Mouse (Mus musculus): ENCODE data around the gene Bclaf3.
"Not testable (repeated sequence)": the region's sequence is repeated elsewhere in the genome, so short reads cannot be mapped to it uniquely, and the experiment has no call there.

Bclaf3 gene

DNA sequence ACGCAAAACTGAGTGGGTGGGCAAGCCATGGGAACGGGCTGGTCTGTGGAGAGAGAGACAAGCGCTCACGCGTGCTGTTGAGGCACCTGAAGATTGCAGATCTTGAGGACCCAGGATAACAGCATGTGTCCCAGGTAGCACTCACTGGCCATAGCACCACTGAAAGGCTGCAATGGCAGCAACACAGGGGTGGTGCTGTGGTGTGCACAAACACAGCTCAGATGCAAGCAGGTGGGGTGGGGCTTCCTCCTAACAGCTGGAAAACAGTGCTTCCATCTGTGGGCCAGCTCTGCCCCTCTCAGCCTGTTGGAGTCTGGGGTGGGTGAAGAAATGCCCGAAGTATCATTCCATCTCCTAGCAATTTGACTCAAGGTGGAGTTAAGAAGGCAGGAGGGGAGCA is at the start of gene Bclaf3:
Gene Bclaf3, plus strand, starts transcription at position 301 of the 400 bp plus-strand sequence.
- DNase-seq (ENCODE audit: low spot score in 2 of 2) = no peak

DNA sequence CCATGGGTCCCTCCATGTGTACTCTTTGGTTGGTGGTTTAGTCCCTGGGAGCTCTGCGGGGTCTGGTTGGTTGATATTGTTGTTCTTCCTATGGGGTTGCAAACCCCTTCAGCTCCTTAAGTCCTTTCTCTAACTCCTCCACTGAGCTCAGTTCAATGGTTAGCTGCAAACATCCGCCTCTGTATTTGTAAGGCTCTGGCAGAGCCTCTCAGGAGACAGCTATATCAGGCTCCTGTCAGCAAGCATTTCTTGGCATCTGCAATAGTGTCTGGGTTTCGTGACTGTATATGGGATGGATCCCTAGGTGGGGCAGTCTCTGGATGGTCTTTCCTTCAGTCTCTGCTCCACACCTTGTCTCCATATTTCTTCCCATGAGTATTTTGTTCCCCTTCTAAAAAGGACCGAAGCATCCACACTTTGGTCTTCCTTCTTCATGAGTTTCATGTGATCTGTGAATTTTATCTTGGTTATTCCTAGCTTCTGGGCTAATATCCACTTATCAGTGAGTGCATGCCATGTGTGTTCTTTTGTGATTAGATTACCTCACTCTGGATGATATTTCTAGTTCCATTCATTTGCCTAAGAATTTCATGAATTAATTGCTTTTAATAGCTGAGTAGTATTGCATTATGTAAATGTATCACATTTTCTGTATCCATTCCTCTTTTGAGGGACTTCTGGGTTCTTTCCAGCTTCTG is 48.1 kb upstream of the Bclaf3 start:
- not testable (repeated sequence) for DNase-seq (ENCODE audit: low spot score in 2 of 2)

DNA sequence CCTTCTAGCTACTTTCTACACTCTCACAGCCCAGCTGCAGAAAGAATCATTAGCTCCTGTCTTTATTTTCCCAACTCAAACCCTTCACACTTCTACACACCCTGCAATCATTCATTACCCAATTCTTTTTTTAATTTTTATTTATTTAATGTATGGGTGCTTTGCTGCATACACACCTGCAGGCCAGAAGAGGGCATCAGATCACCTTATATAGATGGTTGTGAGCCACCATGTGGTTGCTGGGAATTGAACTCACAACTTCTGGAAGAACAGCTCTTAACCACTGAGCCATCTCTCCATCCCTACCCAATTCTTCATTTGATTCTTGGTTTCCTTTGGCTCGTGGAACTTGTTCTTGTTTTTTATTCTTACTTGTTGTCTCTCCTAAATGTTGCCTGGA is 42.2 kb upstream of the Bclaf3 start:
- no peak for DNase-seq (ENCODE audit: low spot score in 2 of 2)

DNA sequence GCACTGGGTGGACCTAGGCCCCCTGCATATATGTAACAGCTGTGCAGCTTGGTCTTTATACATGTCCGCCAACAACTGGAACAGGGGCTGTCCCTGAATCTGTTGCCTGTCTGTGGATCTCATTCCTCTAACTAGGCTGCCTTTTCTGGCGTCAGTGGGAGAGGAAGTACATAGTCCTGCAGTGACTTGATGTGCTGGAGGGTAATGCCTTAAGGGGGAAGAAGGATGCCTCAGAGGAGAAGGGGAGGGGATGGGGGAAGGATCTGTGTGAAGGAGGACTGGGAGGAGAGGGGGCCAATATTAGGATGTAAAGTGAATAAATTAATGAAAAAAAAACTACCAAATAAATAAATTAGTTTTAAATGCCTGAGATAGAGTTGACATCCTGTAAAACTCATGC is 23.3 kb upstream of the Bclaf3 start:
- no peak for DNase-seq (ENCODE audit: low spot score in 2 of 2)

GRCm38 (mm10) chrX:159508331-159509036 is 18.0 kb upstream of the Bclaf3 start:
- no peak for DNase-seq (ENCODE audit: low spot score in 2 of 2)

DNA sequence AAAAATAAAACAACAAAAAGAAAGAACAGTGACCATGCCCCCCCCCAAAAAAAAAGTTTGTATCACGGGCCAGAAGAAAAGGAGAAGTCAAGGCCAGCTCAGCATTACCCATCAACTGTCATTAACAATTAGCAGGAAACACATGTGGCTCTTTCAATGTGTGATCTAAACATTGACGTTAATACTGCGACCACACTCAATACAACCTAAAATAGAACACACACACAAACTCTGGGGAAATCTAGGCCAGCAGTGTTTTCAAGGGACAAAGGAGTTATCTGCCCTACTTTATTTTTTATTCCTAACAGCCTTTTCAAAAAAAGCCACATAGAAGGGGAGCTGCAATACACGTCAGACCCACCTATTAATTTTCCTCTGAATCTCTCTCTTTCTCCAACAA is 17.4 kb upstream of the Bclaf3 start:
- DNase-seq (ENCODE audit: low spot score in 2 of 2) = no peak

DNA sequence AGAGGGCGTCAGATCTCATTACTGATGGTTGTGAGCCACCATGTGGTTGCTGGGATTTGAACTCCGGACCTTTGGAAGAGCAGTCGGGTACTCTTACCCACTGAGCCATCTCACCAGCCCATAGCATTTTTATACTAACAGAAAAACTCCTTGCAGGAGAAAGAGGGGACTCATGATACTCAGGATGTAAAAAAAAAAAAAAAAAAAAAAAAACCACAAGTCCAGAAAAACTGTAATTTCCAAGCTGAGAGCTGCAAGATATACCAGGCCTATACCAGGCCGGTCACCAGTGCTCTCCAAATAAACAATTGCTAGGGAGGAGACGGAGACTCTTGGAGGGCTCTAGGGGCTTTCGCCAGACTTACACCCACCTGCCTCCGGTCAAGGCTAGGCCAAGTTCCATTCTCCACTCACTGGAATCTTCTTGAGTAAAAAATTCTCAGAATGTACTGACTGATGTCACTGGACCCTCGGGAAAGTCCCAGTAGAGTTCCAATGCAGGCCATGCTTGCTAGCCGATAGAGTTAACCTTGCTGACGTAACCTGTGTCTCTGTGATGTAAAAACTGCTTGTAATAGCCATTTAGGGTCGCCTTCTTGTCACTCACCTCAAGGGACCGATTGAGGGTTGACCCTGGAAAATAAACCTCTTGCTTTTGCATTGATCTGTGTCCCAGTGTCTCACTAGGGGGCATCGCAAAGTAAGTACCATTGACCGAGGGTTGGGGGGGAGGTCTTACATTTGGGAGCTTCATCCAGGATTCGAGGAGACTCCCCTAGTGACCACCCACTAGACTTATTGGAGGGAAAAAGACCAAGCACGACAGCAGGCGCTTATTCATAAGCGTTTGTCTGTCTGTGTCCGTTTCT is 16.4 kb upstream of the Bclaf3 start:
- no peak for DNase-seq (ENCODE audit: low spot score in 2 of 2)

GRCm38 (mm10) chrX:159510716-159511051 is 15.8 kb upstream of the Bclaf3 start:
- no peak for DNase-seq (ENCODE audit: low spot score in 2 of 2)

DNA sequence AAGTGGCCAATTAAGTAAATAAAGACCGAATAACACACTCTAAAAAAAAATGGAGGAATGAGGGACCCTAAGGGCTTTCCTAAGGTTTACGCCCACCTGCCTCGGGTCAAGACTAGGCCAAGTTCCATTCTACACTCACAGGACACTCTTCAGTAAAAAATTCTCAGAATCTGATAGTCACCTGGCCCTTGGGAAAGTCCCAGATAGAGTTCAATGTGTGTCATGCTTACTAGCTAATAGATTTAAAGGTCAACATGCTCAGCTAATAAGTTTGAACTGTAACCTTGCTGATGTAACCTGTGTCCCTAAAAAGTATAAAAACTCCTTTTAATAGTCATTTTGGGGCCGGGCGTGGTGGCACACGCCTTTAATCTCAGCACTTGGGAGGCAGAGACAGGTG is 10.9 kb upstream of the Bclaf3 start:
- no peak for DNase-seq (ENCODE audit: low spot score in 2 of 2)

DNA sequence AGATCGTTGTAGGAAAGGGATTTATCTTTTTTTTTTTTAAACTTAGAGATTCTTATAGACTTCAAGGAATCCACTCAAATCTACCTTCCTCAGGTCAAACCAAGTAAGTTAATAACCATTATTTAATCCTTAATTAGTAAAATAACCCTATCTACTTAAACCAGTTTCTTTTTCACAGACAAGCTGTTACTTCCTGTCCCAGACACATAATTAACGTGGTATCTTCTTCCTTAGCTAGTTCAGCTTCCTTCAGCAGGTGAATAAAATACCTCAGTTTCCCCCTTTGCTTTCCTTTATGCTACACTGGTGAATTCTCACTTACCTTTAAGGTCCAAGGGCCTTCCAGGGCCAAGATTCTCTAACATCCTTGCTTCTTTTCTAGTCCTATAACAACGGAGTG is 4.7 kb upstream of the Bclaf3 start:
- DNase-seq (ENCODE audit: low spot score in 2 of 2) = no peak

DNA sequence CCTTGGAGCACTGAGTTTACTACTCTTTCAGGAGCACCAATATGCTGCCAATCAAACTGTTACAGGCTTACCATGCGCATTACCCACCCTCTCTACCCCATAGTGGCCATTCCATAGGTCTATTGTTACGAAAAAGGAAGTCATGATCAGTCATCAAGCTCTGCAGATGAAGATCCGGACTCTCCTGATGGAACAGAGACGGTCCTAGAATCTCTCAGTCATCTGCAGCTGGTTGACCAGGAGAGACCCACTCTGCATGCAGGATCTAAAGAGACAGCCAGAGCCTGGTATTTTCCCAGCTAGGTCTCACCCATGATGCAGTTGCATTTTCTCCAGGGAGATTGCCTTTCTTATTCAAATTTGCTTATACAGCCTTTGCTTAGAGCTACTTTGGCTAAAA is 3.8 kb upstream of the Bclaf3 start:
- no peak for DNase-seq (ENCODE audit: low spot score in 2 of 2)

GRCm38 (mm10) chrX:159532427-159532810 is 5.9 kb downstream of the Bclaf3 start:
- DNase-seq (ENCODE audit: low spot score in 2 of 2) = peak; percentile 84 to 95

DNA sequence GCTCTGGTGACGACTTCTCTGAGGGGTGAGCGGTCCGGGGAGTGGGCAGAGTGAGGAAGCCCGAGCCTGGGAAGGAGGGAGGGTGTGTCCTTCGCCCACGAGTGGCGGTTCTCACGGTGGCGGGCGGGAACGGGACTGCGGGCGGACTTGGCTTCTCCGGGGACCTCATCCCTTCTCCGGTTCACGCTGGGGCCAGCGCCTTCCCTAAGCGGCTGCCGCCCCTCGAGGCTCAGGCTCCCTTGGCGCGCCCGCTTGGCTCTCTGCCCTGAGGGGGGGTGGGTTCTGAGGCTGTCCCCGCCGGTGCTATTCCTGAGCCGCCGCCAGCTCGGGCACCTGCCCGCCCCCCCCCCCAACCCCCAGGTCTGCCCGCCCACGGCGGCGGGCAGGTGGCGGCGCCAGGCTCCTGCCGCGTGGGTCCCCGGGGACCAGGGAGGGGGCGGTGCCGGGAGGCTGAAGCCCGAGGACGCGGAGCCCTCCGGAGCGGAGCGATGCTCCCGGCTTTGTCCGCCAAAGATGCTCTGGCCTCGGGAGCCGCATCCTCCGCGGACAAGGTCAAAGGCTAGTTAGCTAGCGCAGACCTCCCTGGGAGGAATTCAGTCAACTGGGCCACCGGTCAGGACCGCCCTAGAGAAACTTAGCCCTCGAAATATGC is 6.4 kb downstream of the Bclaf3 start:
- no peak for DNase-seq (ENCODE audit: low spot score in 2 of 2)

- DNase-seq (ENCODE audit: low spot score in 2 of 2) = no peak
Measured at GRCm38 (mm10) chrX:159541936-159542335, 15.4 kb downstream of the Bclaf3 start.

GRCm38 (mm10) chrX:159547093-159547492 is 20.6 kb downstream of the Bclaf3 start:
- DNase-seq (ENCODE audit: low spot score in 2 of 2) = no peak

DNA sequence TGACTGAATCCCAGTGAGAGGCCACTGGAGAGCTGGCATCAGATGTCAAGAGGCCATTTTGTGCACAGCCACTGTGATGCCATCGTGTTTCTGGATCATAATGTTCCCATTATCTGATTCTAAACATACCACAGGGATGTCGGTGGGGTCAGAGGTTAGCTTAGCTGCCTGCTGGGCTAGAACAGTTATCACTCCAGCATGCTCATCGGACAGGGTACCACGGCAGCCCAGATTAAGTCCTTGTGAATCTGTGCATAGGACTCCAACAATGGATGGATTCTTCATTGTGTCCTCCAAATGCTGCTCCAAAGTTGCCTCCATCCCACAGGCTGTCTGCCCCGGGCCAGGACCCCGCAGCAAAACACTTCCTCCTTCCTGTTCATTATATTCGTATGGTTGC is 58.2 kb downstream of the Bclaf3 start:
- not testable (repeated sequence) for DNase-seq (ENCODE audit: low spot score in 2 of 2)

DNA sequence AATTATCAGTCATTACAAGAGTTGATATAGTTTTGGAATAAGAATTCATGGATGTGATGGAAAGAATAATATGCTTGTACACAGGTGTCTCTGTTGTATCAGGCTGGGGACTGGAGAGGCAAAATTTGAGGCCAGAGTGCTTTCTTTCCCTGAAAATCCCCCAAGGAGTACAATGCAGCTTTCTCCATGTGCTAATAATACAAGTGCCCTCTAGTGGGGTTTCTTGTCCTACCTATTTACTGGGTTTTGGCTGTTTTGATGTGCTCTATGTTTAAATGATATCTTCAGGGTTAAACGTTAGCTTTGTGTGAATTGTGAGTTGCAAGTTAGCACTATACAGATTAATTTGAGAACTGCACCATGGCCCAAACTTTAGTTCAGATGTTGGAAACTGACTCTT is 65.1 kb downstream of the Bclaf3 start:
- no peak for DNase-seq (ENCODE audit: low spot score in 2 of 2)

- no peak for DNase-seq (ENCODE audit: low spot score in 2 of 2)
Measured at GRCm38 (mm10) chrX:159597502-159597901, 71.0 kb downstream of the Bclaf3 start.

GRCm38 (mm10) chrX:159604832-159605231 is 78.3 kb downstream of the Bclaf3 start:
- DNase-seq (ENCODE audit: low spot score in 2 of 2) = no peak

GRCm38 (mm10) chrX:159606936-159607335 is 80.4 kb downstream of the Bclaf3 start:
- DNase-seq (ENCODE audit: low spot score in 2 of 2) = peak in 1 of 2 experiments; percentile 11

- DNase-seq (ENCODE audit: low spot score in 2 of 2) = peak in 1 of 2 experiments; percentile 55
Measured at GRCm38 (mm10) chrX:159626208-159626906, 99.9 kb downstream of the Bclaf3 start.
